Mouse (Mus musculus) lung, postnatal 36 days (tissue): ENCODE results near the gene Wdr27.
"Not testable (repeated sequence)": the region's sequence is repeated elsewhere in the genome, so short reads cannot be mapped to it uniquely, and the experiment has no call there.

Source experiments
- DNase-seq: peaks from one replicate; pipeline ENCODE4 v3.0.0; 2022; ENCODE audit warnings: mixed read lengths

Gene Wdr27

GRCm38 (mm10) chr17:14943009-14943728 is at the start of gene Wdr27, which contains the start of gene 1600012H06Rik:
Wdr27 (minus strand) TSS chr17:14943158.
1600012H06Rik (plus strand) TSS chr17:14943184.
- DNase-seq = peak; percentile 99

GRCm38 (mm10) chr17:14992522-14993138 is 49.7 kb upstream of the Wdr27 start:
- not testable (repeated sequence) for DNase-seq

DNA sequence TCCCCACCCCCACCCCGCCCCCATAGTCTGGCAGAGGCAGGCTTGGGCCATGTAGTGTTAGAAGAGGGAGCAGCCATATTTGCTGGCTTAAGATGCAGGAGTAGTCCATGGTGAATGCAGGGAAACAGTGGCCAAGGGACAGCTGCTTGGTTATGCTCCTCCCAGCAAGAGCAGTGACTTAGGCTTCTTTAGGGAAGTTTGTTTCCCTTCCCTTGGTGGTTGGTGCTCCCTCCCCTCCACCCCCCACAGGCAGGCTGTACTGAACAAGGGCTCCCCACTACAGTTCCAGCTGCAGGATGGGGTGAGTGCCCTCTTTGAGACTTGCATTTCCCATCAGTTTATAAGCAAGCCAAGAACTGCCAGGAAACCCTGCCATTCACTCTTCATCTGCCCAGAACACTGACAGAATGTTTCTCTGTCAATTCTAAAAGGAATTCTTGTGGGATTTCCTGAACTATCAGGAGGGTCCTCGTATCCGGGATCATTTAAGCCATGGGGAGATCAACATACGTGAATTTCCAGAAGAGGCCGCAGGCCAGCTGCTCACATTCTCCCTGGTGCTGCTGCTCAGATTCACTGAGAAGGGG is 47.3 kb upstream of the Wdr27 start:
- not testable (repeated sequence) for DNase-seq

- not testable (repeated sequence) for DNase-seq
Observed at GRCm38 (mm10) chr17:14978362-14979038, 35.5 kb upstream of the Wdr27 start, which contains the start of the genes 9030025P20Rik and Gm3417. 9030025P20Rik (plus strand) TSS chr17:14978468. Gm3417 (minus strand) TSS chr17:14978790.

DNA sequence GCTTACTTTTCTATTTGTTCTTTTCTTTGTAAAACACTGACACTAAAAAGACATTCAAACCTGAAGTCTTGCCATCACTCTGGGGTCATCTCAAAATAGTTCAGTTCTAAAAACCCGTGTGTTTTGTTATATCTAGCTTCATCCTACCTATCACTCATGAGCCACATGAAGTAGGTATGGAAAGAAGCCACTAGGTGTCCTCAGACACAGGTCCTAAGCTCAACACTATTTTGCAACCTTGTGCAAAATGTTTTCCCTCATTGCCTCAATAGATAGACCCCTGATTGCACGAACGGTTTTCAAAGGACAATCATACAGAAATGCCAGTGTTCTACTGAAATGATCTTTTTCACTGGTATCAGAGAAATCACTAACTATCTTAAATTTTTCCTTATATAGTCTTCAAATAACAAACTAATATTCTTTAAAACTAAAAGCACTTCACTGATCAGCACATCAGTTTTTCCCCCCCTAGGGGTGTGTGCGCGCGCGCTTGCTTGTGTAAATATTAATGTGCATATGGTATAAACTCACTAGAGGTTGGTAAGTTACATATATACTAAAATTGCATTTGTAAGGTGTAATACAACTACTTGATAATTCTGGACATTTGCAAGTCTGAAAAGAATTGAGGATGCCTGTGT is 34.9 kb upstream of the Wdr27 start:
- DNase-seq = not testable (repeated sequence)

DNA sequence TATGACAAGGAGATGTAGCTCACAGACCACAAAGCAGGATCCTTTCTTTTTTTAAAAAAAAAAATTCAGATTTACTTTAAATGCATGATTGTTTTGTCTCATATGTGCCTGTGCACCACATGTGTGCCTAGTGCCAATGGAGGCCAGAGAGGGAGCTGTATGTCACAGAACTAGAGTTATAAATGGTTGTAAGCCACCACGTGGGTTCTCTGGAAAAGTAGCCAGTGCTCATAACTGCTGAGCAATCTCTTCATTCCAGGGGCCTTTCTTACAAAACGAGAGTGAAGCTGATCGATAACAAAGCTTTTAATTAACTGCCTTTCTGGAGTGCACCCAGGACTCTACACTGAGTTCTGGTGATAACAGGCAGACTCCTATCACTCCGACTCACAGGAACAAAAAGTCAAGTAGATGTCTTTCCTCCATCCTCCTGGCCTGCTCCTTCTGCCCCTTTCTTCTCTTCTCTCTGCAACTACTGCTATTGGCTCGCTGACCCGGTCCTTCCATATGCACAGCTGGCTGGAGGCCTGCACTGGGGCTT is 25.5 kb upstream of the Wdr27 start:
- DNase-seq = not testable (repeated sequence)

DNA sequence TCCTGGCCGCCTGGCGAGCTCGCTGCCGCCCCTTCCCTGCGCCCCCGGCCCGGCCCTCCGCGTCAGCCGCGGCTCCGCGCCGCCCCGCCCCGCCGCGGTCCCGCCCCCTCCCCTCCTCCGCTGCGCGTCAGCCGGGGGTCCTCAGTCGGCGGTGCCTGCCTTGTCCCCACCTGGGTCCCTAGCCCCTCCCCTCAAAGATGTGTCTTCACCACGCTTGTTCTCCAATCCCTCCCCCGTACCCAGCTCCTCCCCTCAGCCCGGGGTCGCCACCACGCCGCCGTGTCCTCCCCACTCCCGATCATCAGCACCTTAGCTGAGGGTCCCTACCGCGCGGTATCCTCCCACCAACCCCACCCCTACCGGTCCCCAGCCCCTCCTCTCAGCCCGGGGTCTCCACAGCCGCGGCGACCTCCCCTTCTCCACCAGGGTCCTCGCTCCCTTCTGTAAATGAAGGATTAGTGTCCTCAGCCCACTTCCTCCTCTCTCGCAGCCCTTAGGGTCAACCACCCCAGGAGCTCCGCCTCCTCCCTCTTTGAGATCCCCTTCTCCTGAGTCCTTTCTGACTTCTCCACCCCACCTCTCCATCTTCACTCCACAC is 18.7 kb upstream of the Wdr27 start:
- DNase-seq = not testable (repeated sequence)

DNA sequence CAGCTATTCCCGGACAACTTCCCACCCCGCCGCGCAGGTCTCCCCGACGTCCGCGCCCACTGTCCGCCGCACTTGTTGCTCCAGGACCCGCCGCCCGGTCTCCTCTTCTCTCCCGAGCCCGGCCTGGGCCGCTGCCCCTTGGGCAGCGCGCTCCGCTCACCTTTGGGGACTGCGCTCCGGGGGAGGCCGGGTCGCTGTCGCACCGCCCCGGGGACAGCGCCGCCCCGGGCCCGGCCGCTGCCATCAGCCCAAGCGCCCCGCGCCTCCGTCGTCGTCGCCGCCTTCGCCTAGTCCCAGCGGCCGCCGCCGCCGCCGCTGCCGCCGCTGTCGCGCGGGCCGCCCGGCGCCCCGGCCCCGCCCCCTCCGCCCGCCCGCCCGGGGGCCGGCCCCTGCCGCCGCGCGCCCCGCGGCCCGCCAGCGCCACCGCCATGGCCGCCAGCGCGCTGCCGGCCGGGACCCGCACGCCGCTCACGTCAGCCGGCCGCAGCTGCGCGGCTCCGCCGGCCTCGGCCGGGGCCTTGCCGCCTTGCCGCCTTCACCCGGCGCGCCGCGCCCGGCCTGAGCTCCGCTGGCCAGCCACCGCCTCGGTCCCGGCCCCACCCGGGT is 18.1 kb upstream of the Wdr27 start, which contains the start of gene Phf10:
TSS of gene Phf10 (minus strand) at position 323 of the 606 bp plus-strand sequence.
- peak; percentile 13 for DNase-seq

DNA sequence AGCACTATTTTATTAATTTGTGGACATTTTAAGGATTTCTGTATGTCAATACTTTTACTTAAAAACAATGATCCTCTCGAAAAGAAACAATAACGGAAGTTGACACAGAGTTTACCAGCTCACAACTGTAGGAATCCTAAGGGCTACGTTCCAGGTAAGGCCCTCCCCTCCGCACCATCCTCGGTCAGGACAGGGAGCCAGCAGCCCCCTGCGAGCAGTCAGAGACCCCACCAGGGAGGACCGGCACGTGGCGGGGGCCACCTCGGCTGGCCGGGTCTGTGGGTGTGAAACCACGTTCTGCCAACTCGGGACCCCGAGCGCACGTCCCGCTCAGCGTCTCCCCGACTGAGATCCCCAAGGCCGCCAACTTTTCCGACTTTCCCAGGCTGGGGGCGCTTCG is 17.6 kb upstream of the Wdr27 start:
- no peak for DNase-seq

DNA sequence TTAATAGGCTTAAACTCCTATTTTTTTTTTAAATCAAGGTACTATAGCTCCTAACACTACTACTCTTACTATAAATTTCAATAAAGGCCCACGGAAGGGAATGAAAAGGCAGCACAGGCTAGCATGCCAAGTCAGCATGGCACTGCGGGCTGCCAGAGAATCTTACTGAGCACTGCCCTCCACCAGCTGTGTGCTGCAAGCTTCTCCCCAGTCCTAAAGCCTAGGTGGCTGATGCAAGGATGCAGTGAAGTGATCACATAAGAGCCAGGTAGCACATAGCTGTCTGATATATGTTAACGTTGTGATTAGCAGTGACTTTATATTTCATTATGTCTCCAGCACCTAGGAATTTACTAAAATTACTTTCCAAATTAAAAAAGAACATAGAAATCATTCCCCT is 17.0 kb upstream of the Wdr27 start:
- no peak for DNase-seq

DNA sequence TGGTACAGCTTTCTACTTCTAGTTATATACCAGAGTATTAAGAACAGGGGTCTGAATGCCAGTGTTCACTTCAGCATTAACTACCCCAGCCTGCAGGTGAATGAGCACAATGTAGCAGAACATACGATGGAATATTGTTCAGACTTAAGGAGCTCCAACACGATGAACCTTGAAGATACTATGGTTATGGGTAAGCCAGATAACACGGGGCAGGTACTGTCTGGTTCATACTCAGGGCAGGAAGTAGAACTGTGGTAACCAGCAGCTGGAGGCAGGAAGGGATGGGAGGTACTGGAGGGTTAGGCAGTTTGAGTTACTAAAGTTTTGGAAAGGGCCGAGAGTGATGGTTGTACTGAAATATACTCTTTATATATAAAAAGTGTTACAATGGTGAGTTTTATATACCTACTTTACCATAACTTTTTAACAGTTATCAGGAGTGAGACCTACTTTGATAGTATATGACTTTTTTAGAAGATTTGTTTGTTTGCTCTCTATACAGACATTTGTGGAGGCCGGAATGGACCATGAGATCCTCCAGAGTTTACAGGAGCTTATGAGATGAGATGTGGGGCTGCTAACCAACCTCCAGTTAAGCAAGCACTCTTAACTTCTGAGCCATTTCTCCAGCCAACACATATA is 15.8 kb upstream of the Wdr27 start:
- DNase-seq = no peak

DNA sequence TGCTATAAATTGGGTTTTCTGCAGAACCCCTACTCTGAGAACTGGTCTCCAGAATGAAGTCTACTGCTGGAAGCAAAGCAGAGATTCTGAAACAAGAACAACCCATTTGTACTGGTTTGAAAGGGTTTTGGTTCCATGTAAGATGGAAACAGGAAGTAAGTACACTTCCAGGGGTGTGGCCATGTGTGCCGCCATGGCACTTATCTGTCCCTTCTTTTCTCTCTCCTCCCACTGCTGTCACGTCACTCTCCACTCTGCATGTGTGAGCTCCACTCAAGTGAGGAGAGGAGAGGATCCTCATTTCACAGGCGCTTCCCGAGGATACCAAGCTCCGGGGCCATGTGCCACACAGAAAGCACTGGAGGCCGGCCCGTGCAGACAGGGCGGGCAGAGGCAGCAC is 10.5 kb upstream of the Wdr27 start:
- DNase-seq = peak; percentile 26

- DNase-seq = no peak
Observed at GRCm38 (mm10) chr17:14949161-14949827, 6.3 kb upstream of the Wdr27 start.

- no peak for DNase-seq
Observed at GRCm38 (mm10) chr17:14944551-14944950, 1.6 kb upstream of the Wdr27 start.

GRCm38 (mm10) chr17:14943729-14944059 is 736 bp upstream of the Wdr27 start:
- no peak for DNase-seq

DNA sequence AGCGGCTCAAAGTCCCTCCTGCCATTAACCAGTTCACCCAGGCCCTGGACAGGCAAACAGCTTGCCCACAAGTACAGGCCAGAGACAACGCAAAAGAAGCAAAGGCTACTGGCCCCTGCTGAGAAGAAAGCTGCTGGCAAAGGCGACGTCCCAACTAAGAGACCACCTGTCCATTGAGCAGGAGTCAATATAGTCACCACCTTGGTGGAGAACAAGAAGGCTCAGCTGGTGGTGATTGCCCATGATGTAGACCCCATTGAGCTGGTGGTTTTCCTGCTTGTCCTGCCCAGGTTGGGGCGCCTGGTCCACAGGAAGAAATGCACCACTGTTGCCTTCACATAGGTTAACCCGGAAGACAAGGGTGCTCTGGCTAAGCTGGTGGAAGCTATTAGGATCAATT is 777 bp downstream of the Wdr27 start:
- not testable (repeated sequence) for DNase-seq

DNA sequence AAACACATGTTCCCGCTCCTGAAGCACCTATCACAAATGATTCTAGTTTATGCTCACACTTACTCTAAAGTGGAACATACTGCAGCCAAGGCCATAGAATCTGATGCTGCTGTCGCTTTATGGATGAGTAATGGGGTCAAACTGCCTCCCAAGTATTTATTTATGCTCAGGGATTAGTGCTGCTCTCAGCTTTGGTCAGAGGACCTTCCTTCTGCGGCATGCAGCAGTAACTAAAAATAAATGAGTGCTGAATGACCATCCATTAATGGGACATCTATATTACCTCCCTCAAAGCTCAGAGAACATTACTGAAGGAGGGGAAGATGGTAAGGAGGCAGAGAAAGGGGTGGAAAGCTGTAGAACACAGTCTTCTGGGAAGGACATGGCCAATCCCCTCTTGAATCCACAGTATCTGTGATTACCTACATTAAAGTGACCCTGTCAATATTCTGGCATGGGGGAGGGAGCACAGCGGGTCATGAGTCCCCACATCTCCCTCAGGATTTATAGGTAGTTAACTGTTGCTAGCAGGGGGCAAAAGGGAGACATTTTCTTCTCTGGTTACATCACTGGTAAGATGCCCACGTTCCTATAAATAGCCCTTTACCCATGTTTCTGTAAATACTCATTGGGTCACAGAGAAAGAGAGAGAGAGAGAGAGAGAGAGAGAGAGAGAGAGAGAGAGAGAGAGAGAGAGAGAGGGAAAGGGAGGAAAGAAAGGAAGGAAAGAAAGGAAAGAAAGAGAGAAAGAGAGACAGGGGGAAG is 6.9 kb downstream of the Wdr27 start:
- DNase-seq = no peak

DNA sequence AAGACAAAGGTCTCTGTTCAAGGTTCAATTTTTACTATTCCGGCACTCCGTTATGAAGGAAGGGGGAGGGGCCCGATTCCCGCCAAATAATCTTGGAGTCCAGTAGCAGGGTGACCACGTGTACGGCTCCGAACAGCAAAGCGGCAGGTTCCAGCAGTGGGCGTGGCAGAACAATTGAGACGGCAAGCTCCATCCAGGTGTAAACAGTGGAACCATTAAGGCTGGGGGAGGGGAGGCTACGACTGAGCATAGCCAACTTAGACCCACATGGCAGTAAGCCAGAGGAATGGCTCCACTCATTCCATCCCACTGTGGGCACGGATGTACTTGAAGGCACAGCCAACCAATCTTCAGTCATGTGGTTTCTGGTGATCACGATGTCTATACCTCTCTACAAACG is 7.7 kb downstream of the Wdr27 start:
- not testable (repeated sequence) for DNase-seq

DNA sequence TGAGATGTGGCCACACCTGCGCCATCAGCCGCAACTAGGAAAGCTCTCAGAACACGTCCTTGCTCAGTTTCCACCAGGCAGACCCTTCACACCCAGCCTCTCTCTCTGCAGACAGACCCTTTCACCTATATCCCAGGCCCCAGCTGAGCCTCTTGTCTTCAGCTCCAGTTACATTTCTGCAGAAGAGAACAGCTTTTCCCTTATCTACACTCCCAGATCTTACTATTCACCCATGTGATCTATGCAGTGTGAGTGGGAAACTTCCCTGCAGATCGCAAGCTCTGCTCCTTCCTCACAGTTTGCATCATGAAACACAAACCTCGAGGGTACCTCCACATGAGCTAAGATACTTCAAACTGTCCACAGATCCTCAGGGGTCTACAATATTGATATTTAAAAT is 11.5 kb downstream of the Wdr27 start:
- DNase-seq = no peak

DNA sequence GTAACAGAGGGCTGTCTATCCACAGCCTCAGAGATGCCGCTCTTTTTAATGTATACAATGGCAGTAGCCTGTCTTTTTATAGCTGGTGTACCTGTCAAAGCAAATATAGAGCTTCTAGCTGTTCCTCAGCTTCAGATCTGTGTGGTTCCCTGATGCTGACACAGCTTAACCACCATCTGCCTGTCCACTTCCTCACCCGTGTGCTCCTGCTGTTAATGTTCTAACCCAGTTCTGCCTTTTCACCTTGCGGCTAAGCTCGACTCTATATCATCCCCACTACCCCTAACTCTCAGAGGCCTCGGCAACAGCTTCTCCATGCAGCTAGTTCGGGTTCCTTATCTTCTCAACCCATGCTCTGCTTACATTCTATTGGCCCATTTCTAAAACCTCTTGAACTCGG is 12.3 kb downstream of the Wdr27 start:
- no peak for DNase-seq
